Mouse (Mus musculus) leukemia stem cell, adult 10-12 weeks (primary cell): Measurements from ENCODE around the gene Cox8c. TPM values are rescaled to one million over a fixed set of nuclear protein-coding genes. Genes with fewer than 3 reads are reported as not detected.

Experiments used
- polyA plus RNA-seq: library from polyadenylated mRNA; stranded (reverse); fragments of >175 nt; gene quantifications from 2 replicates; pipeline ENCODE4 v1.2.3, GENCODE M21; 2012; ENCODE audit warnings: low replicate concordance

The Cox8c gene
- polyA plus RNA-seq = not detected in 2 replicates

GRCm38 (mm10) chr12:102899091-102899490, at the start of gene Cox8c:
TSS of gene Cox8c (plus strand) at chr12:102899316.

GRCm38 (mm10) chr12:102878031-102878823, 20.9 kb upstream of the Cox8c start, which contains the start of gene Btbd7:
TSS of gene Btbd7 (minus strand) at chr12:102878471.

GRCm38 (mm10) chr12:102948778-102949394, 49.8 kb downstream of the Cox8c start, which contains the start of gene Unc79:
TSS of gene Unc79 (plus strand) at chr12:102948859.

Other genes with a start within 250 kb of the Cox8c start
- gene Itpk1, start 194.4 kb upstream of the Cox8c start, polyA plus RNA-seq = 5.4 and 9.9 TPM in 2 replicates
- gene Moap1, start 155.7 kb upstream of the Cox8c start, polyA plus RNA-seq = 1.3 and 1.9 TPM in 2 replicates
- gene Tmem251, start 155.6 kb upstream of the Cox8c start, polyA plus RNA-seq = 3.1 and 3.6 TPM in 2 replicates
- gene Gm28051, start 141.6 kb upstream of the Cox8c start, polyA plus RNA-seq = 3.7 and 11.7 TPM in 2 replicates
- 1.7 and 8.8 TPM in 2 replicates for gene Gon7, start 141.5 kb upstream of the Cox8c start, polyA plus RNA-seq
- 6.2 and 22.8 TPM in 2 replicates for gene Ubr7, start 141.3 kb upstream of the Cox8c start, polyA plus RNA-seq
- gene Gm20604, start 140.6 kb upstream of the Cox8c start, polyA plus RNA-seq = 0.65 and 0.89 TPM in 2 replicates
- gene Btbd7, start 20.8 kb upstream of the Cox8c start, polyA plus RNA-seq = 2.1 and 2.6 TPM in 2 replicates
- not detected in 2 replicates for gene Unc79, start 49.5 kb downstream of the Cox8c start, polyA plus RNA-seq